Mouse (Mus musculus) liver, postnatal 0 days (tissue): ENCODE data around the gene Pdgfra.

ENCODE experiments used
- CTCF ChIP-seq: sonication (generic); IDR thresholded peaks from 2 replicates; pipeline ENCODE4 v1.5.1; 2016; ENCODE audit warnings: antibody characterized with exemption, low read depth
- EP300 ChIP-seq: IDR thresholded peaks from 2 replicates; pipeline ENCODE4 v1.6.1; 2016; ENCODE audit warnings: antibody characterized with exemption, low read depth, mild to moderate bottlenecking

DNA sequence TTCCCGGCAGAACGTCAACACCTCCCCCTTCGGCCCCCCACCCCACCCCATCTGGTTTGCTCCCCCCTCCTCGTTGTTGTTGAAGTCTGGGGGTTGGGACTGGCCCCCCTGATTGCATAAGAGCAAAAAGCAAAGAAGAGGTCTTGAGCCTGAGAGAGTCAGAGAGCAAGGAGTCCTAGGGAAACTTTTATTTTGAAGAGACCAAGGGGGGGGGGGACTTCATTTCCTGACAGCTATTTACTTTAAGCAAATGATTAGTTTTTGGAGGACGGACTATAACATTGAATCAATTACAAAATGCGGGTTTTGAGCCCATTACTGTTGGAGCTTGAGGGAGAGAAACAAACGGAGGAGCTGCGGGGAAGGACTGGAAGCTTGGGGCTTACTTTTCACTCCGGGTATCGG lies at the start of gene Pdgfra:
- TF ChIP-seq CTCF (no peak), EP300 (no peak)
